Mouse (Mus musculus): Measurements from ENCODE around the gene Rgl1.

Rgl1 gene

DNA sequence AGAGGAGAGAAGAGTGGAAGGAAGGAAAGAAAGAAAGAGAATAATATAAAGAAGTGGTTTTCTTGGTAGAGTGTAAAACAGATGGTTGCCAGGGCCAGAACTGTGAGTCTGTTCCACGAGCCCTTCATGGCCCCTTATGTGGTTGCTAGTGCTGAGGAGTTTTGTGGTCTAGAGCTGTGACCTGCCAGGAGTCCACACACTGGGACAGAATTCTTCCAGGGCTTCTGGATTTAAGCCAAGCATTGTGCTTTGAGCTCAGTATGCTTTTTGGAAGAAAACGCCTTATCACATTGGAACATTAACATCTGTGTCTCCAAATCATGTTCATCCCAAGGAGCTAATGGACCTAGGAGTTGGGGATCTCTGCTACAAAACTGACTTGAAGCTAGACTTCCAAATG lies 269.3 kb downstream of the Rgl1 start:
- DNase-seq, result peak; percentile 50

DNA sequence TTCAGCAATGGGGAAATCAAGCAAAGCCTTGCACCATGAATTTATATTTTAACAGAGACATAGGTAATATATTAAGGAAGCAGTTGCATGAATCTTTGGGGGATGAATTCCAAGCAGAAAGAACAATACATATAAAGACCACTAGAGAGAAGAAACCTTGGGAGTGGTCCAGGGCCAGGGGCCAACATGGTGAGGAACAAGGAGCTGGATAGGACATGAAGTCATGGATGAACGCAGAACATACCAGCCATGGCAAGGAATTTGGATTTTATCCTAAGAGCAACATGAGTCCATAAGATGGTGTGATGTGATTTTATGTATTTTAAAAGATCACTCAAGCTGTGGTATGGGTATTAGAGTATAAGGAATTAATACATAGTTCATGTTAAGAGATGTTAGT lies 273.9 kb downstream of the Rgl1 start:
- no peak for DNase-seq

DNA sequence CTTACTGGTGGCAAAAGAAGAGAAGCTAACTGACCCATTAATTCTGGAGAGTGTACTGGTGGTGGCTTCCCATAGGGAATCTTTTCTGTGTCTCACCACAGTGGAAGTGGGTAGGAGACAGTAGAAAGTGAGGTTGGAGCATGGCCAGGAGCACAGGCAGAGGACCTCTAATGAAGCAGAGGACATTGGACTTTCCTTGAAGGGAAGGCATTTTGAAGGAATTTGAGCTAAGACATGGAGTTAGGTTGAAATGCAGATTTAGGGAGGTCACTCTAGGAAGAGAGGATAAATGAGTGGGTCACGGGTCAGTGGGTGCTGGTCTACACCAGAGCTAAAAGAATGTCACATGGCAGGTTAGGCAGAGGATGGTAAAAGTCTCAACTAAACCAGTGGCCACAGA lies 275.3 kb downstream of the Rgl1 start:
- peak; percentile 52 for DNase-seq

DNA sequence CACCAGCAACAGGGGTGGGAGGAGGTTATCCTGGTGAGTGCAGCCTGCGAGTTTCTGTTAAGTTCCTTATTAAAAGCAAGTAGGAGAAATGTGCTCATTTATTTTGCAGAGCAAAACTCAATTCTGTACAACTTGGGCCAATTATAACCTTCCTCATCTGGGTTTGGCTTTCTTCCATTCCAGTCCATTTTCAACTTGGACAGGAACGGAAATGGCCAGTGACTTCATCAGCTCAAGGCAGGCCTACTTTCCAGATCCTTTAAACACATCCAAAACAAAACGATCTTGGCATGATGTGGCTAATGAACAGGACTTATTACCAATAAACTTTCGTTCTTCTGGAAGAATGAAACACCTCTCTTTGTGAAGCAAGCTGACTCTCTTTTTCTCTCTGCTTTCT lies 290.0 kb downstream of the Rgl1 start:
- no peak for DNase-seq

DNA sequence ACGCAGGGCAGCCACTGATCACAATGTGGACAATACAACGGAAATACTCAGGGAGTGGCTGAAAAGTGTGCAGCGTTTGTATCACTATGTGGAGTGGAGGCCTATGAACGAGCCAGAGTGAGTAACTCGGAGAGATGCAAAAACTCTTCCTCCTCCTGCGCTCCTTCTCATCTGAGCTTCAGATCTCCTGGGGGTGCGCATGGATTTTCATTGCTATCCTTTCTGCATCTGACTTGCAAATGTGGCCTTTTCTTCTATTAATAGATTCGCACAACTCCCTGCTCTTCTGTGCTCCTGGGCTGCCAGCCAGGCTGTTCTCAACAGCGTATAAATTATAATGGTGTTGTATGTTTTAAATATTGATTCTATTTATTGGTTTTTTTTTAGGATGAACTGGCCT lies 297.7 kb downstream of the Rgl1 start:
- DNase-seq, result no peak

Data from kidney, postnatal 14 days (tissue).